Mouse (Mus musculus): Measurements from ENCODE around the gene Dlgap4. TPM values are rescaled to one million over a fixed set of nuclear protein-coding genes. Genes with fewer than 3 reads are reported as not detected.

Dlgap4 gene
- total and polyA plus RNA-seq, 3 experiments, result 15.7 to 113 (median 54.8) TPM

GRCm38 (mm10) chr2:156663162-156663561 is 49.7 kb downstream of the Dlgap4 start:
- H3K27me3 ChIP-seq (ENCODE audit: insufficient read depth, low read length), result peaks cover 11% of the 10 kb centered on the region; the same call in 1 of the 2 replicates
- no peak for DNase-seq (ENCODE audit: low spot score)
- no peak overlapping the region for H3K4me3 ChIP-seq (ENCODE audit: low read depth, low read length)
- H3K9me3 ChIP-seq (replicated peaks), result no peaks in the 10 kb centered on the region
- TF ChIP-seq CTCF (IDR thresholded peaks at IDR 0.05; ENCODE audit: low read depth, low read length) (no peak), GATA1 (IDR thresholded peaks at IDR 0.05; ENCODE audit: borderline replicate concordance, low read length) (no peak), POLR2AphosphoS5 (IDR thresholded peaks at IDR 0.05; ENCODE audit: insufficient replicate concordance, low read depth, low read length) (no peak), GATA2 (IDR thresholded peaks at IDR 0.05; ENCODE audit: borderline replicate concordance, low read depth, low read length) (no peak), TAL1 (conservative IDR thresholded peaks at IDR 0.05; ENCODE audit: low read depth, low read length) (no peak)
- no peak for ATAC-seq (ENCODE audit: extremely low read depth, insufficient number of reproducible peaks, low FRiP score, poor library complexity, severe bottlenecking)
- no peaks in the 10 kb centered on the region for H3K36me3 ChIP-seq (replicated peaks)
- no peaks in the 10 kb centered on the region for H3K4me1 ChIP-seq (ENCODE audit: insufficient read depth, low read depth, low read length)

- Histone ChIP-seq H3K9me3 (replicated peaks) (no peaks in the 10 kb centered on the region), H3K36me3 (replicated peaks) (no peaks in the 10 kb centered on the region), H3K4me1 (ENCODE audit: insufficient read depth, low read depth, low read length) (no peaks in the 10 kb centered on the region), H3K27me3 (ENCODE audit: insufficient read depth, low read length) (peaks cover 16% of the 10 kb centered on the region), H3K4me3 (ENCODE audit: low read depth, low read length) (no peak overlapping the region)
- DNase-seq (ENCODE audit: low spot score) (no peak), ATAC-seq (ENCODE audit: extremely low read depth, insufficient number of reproducible peaks, low FRiP score, poor library complexity, severe bottlenecking) (no peak)
- no peak for TF ChIP-seq CTCF (IDR thresholded peaks at IDR 0.05; ENCODE audit: low read depth, low read length)
- TF ChIP-seq GATA2 (IDR thresholded peaks at IDR 0.05; ENCODE audit: borderline replicate concordance, low read depth, low read length), result no peak
- TF ChIP-seq GATA1 (IDR thresholded peaks at IDR 0.05; ENCODE audit: borderline replicate concordance, low read length), result no peak
- TF ChIP-seq POLR2AphosphoS5 (IDR thresholded peaks at IDR 0.05; ENCODE audit: insufficient replicate concordance, low read depth, low read length), result no peak
- no peak for TF ChIP-seq TAL1 (conservative IDR thresholded peaks at IDR 0.05; ENCODE audit: low read depth, low read length)
These were observed 50.9 kb downstream of the Dlgap4 start for GRCm38 (mm10) chr2:156664407-156664806.

GRCm38 (mm10) chr2:156664993-156665518 is 51.6 kb downstream of the Dlgap4 start:
- H3K27me3 ChIP-seq (ENCODE audit: insufficient read depth, low read length), result peaks cover 16% of the 10 kb centered on the region
- H3K4me1 ChIP-seq (ENCODE audit: insufficient read depth, low read depth, low read length), result no peaks in the 10 kb centered on the region
- H3K36me3 ChIP-seq (replicated peaks), result no peaks in the 10 kb centered on the region
- H3K9me3 ChIP-seq (replicated peaks), result no peaks in the 10 kb centered on the region
- TF ChIP-seq GATA2 (IDR thresholded peaks at IDR 0.05; ENCODE audit: borderline replicate concordance, low read depth, low read length), result no peak
- TF ChIP-seq POLR2AphosphoS5 (IDR thresholded peaks at IDR 0.05; ENCODE audit: insufficient replicate concordance, low read depth, low read length), result no peak
- TF ChIP-seq GATA1 (IDR thresholded peaks at IDR 0.05; ENCODE audit: borderline replicate concordance, low read length), result no peak
- TF ChIP-seq CTCF (IDR thresholded peaks at IDR 0.05; ENCODE audit: low read depth, low read length), result no peak
- no peak for TF ChIP-seq TAL1 (conservative IDR thresholded peaks at IDR 0.05; ENCODE audit: low read depth, low read length)
- DNase-seq (ENCODE audit: low spot score) (no peak), ATAC-seq (ENCODE audit: extremely low read depth, insufficient number of reproducible peaks, low FRiP score, poor library complexity, severe bottlenecking) (no peak)
- H3K4me3 ChIP-seq (ENCODE audit: low read depth, low read length), result no peak overlapping the region

DNA sequence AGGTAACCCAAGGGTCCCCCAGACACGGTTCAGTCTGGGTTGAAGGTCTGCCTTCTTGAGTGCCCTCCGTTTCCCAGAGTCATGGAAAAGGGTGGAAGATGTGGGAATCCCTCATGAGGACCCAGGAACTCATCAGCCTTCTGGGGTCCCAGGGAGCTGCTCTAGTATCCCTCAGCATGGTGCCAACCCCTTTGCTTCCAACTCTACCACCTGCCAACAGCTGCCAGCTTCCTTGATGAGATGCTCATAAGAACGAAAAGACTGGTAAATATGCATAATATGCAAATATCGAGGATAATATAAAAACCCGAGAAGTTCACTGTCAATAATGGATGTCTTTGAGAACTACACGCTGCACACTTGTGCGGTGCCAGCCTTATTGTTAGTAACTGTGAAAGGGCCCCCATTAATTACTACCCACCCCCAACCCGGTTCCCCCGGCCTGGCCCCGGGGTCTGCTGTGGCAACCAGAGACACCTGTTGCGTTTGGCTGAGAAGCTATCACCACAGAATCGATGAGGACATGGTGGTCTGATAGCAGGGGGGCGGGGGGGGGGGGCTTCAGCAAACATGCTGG is 52.2 kb downstream of the Dlgap4 start:
- Histone ChIP-seq H3K4me1 (ENCODE audit: insufficient read depth, low read depth, low read length) (no peaks in the 10 kb centered on the region), H3K9me3 (replicated peaks) (no peaks in the 10 kb centered on the region), H3K4me3 (ENCODE audit: low read depth, low read length) (no peak overlapping the region), H3K36me3 (replicated peaks) (no peaks in the 10 kb centered on the region), H3K27me3 (ENCODE audit: insufficient read depth, low read length) (peaks cover 16% of the 10 kb centered on the region)
- DNase-seq (ENCODE audit: low spot score) (no peak), ATAC-seq (ENCODE audit: extremely low read depth, insufficient number of reproducible peaks, low FRiP score, poor library complexity, severe bottlenecking) (no peak)
- TF ChIP-seq GATA1 (IDR thresholded peaks at IDR 0.05; ENCODE audit: borderline replicate concordance, low read length), result no peak

- Histone ChIP-seq H3K4me1 (ENCODE audit: insufficient read depth, low read depth, low read length) (no peaks in the 10 kb centered on the region), H3K9me3 (replicated peaks) (no peaks in the 10 kb centered on the region), H3K4me3 (ENCODE audit: low read depth, low read length) (no peak overlapping the region), H3K36me3 (replicated peaks) (no peaks in the 10 kb centered on the region), H3K27me3 (ENCODE audit: insufficient read depth, low read length) (peaks cover 16% of the 10 kb centered on the region)
- TF ChIP-seq GATA2 (IDR thresholded peaks at IDR 0.05; ENCODE audit: borderline replicate concordance, low read depth, low read length) (no peak), GATA1 (IDR thresholded peaks at IDR 0.05; ENCODE audit: borderline replicate concordance, low read length) (no peak), POLR2AphosphoS5 (IDR thresholded peaks at IDR 0.05; ENCODE audit: insufficient replicate concordance, low read depth, low read length) (no peak), TAL1 (conservative IDR thresholded peaks at IDR 0.05; ENCODE audit: low read depth, low read length) (no peak), CTCF (IDR thresholded peaks at IDR 0.05; ENCODE audit: low read depth, low read length) (no peak)
- DNase-seq (ENCODE audit: low spot score) (no peak), ATAC-seq (ENCODE audit: extremely low read depth, insufficient number of reproducible peaks, low FRiP score, poor library complexity, severe bottlenecking) (no peak)
These were observed 52.7 kb downstream of the Dlgap4 start for GRCm38 (mm10) chr2:156666231-156666630.

DNA sequence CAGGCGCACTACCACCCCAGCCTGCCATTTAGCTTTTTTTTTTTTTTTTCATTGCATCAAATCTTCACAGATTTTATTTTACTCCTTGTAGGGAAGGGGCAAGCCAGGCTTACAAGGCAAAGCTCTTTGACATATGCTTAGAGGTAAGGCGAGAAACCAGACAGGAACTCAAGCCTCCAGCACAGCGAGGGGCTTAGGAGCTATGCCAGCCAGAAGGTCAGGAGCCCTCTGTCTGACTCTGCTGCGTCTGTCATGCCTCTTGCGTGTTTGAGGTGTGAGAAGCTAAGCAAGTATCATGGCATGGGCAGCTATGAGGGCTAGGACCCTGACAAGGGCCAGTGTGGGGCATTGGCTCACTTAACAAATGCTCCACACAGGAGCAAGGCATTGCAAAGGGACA is 53.8 kb downstream of the Dlgap4 start:
- ATAC-seq (ENCODE audit: extremely low read depth, insufficient number of reproducible peaks, low FRiP score, poor library complexity, severe bottlenecking), result no peak
- no peaks in the 10 kb centered on the region for H3K9me3 ChIP-seq (replicated peaks)
- H3K27me3 ChIP-seq (ENCODE audit: insufficient read depth, low read length), result peaks cover 16% of the 10 kb centered on the region
- TF ChIP-seq TAL1 (conservative IDR thresholded peaks at IDR 0.05; ENCODE audit: low read depth, low read length) (no peak), CTCF (IDR thresholded peaks at IDR 0.05; ENCODE audit: low read depth, low read length) (no peak), GATA2 (IDR thresholded peaks at IDR 0.05; ENCODE audit: borderline replicate concordance, low read depth, low read length) (no peak), POLR2AphosphoS5 (IDR thresholded peaks at IDR 0.05; ENCODE audit: insufficient replicate concordance, low read depth, low read length) (no peak), GATA1 (IDR thresholded peaks at IDR 0.05; ENCODE audit: borderline replicate concordance, low read length) (no peak)
- H3K36me3 ChIP-seq (replicated peaks), result no peaks in the 10 kb centered on the region
- H3K4me3 ChIP-seq (ENCODE audit: low read depth, low read length), result no peak overlapping the region
- no peaks in the 10 kb centered on the region for H3K4me1 ChIP-seq (ENCODE audit: insufficient read depth, low read depth, low read length)
- no peak for DNase-seq (ENCODE audit: low spot score)

All from G1E (cell line).